Mouse (Mus musculus) neural tube, embryonic 10.5 days (tissue): Measurements from ENCODE around the gene Fam114a1.

ENCODE experiments used
- DNase-seq: peaks from one replicate; pipeline ENCODE4 v3.0.0-alpha.2; 2017; ENCODE audit warnings: low spot score; ENCODE audit errors: extremely low spot score

Gene Fam114a1

DNA sequence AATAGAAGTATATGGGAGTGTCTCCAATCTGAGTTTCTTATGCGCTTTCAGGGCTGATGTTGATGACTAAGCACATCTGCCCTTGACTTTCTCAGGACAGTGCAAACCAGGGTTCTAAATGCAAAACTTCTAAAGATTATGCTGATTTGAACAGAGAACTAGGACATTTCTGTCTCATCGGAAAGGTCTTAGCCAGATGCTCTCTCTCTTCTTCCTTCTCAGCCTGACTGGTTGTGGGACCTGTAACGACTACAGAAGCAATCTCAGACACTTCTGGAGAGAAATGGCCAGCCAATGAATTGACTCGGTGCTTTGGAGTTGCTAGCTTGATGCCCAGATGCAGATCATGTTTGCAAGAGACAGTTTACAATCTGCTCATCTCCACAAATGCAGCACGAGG, 80.0 kb downstream of the Fam114a1 start:
- DNase-seq = no peak

DNA sequence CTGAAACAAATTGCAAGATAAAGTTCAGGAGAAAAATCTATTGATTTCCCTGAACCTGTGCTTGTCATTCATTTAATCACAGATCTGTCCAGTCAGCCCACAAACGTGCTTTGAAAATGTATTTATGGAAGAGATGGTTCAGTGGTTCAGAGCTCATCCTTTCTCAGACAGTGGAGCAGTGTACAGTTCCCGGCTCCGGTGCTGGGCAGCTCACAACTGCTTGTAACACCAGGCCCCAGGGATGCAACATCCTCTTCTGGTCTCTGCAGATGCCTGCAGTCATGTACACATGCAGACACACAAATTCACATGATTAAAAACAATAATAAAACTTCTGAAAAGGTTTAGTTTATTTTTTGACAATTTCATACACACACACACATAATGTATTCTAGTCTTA, 81.6 kb downstream of the Fam114a1 start:
- DNase-seq = no peak

DNA sequence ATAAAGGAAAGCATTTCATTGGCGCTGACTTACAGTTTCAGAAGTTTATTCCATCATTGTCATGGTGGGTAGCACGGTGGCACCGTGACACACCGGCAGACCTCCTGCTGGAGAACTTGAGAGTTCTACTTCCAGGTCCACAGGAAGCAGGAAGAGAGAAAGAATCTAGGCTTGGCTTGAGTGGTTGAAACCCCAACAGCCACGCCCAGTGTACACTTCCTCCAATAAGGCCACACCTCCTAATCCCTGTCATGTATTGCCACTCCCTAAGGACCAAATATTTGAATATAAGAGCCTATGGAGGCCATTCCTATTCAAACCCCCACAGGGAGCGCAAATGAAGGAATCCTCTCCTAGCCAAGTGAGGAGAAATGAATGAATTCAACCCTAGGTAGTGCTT, 87.7 kb downstream of the Fam114a1 start:
- no peak for DNase-seq

DNA sequence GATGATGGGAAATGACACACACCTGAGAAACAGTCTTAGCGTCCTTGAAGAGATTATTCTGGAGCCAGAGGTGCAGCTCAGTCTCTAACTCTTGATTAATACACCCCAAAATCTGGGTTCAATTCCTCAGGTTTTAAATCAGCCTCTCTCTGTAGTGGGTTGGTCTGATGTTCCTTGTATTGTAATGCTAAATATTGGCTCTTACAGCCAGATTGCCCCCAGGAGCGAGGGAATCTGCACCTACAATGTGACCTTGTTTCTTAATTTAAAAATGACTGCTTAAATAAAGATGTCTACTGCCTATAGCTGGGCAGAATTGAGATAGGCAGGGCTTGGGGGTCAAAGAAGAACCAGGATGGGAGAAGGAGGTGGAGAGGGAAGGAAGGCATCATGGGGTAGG, 89.9 kb downstream of the Fam114a1 start:
- DNase-seq = no peak

DNA sequence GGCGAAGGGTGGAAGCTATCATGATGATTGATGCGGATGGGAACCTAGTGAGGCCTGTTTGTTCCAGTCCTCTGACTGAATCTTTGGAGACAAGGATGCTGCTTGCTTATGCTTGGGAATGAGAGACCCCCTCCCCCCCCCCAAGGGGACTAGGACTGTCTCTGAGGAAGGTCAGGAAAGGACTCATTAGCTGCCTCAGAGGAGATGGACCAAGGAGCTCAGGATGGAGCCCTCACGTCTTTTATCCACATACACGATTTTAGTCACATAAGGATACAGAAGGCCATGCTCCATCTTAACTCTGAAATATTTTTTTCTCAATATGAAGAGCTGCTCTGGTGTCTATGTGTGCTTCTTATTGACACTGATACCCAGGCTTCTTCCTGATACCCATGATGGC, 92.4 kb downstream of the Fam114a1 start:
- DNase-seq = no peak

DNA sequence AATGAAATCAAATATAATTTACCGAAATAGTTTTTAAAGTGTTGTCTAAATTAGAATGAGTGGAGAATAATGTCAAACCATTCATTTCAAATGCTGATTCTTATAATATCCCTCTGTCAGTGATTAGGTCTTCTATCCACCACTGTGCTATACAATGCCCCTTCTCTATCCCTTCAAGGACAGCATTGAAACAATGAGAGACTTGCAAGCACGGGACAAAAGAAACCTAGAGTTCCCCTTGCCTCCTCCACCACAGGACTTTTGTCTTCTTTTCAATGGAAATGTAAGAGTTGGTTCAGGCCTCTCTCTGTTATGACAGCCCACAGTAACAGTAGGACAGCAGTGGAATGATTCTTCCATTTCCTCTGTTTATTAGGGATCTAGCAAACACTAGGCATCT, 93.4 kb downstream of the Fam114a1 start:
- DNase-seq = no peak

DNA sequence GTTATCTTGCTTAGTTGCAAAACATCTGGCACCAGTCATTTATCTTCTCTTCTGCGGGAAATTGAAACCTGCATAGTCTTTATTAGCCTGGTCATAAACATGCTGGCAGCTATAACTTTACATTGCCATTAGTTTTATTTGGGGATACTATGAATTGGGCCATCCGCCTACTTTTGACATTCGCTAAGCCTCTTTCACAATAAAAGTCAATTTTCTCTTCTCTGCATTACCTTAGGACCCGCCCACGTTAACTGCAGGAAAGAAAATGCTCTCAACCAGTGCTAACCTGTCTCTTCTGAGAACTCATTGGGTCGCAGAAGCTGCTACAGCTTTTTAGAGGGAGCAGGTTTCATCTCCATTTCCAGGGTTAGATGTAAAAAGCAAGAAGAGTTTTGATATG, 98.3 kb downstream of the Fam114a1 start:
- no peak for DNase-seq

DNA sequence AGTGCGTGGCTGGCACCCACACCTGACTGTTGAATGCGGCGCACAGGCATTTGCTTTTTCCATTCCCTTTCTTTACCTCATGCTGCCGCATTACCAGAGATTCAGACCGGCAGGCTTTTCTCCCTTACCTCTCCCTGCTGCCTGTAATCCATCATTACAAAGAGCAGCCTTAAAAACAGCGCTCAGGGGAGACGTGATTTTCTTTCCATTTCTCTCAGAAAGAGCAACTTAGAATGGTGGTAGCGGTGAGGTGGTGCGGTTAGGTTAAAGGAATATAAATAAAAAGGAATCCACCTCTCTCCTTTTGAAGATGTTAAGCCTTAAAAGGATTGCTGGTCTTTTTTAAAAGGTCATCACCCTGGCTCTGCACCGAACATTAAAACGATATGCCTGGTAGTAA, 100.0 kb downstream of the Fam114a1 start:
- no peak for DNase-seq

DNA sequence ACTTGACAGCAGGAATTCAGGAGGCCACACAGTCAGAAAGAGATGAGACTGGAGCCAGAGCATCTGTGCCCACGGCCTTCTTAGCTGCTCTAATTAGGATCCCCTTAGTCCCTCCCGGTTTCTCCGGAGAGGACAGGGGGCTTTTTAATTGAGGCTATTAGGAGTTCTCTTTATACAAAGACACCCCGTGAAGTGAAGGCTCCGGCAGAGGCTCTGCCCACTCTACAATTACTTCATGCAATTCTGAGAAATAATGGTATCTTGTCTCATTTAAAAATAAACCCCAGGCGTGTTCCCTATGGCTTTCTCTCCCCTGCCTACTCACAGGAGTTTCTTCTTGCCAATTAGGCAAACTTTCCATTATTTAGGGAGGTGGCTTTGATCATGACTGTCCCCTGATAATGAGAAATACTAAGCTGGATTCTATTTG, 101.8 kb downstream of the Fam114a1 start:
- DNase-seq = no peak

DNA sequence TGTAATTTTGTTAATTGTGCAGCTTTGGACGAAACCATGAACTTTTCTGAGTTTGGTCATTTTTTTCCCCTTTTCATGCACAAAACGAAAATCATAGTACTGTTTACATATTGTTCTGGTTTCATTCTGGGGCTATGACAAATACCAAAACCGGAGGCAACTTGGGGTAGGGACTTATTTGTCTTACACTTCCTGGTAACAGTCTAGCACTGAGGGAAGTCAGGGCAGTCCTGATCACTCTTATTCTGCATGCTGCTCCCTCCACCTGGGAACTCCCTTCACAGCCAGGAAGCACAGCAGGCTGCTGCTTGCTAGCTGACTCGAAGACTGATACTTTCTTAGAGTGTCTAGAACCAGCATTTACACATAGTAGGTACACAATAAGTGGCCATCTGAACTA, 103.4 kb downstream of the Fam114a1 start:
- no peak for DNase-seq

DNA sequence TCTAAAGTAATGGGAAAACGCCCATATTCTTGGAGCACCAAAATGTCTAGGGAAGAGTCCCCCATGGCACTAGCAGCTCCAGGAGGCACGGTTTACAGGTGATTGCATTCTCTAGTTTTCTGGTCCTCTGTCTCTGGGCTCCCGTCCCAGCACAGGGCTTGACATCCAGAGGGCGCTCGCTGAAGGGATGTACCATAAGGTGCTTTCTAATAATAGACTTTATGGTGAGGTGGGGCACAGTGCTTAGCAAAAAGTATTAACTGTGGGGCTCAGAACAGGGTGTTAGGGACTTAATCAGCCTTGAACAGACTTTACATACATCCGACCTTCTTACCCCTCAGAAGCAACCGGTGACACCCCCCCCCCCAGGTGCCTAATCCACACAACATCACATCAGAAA, 104.8 kb downstream of the Fam114a1 start:
- no peak for DNase-seq

DNA sequence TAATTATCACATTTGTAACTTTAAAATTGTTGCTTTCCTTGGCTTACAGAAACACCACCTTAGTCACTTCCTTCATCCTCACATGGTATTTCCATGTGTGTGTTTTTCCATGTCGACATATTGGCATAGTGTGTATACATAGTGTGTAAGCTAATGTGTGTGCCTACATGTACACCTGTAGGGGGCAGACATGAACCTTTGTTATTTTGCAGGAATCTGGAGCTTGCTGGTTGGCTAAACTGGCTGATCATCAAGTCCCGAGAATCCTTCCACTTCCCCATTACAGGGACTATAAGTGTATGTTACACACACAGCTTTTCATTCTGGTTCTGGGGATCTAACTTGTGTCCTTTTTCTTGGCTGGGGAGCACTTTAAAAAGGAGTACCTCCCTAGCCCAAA, 106.2 kb downstream of the Fam114a1 start:
- DNase-seq = no peak

DNA sequence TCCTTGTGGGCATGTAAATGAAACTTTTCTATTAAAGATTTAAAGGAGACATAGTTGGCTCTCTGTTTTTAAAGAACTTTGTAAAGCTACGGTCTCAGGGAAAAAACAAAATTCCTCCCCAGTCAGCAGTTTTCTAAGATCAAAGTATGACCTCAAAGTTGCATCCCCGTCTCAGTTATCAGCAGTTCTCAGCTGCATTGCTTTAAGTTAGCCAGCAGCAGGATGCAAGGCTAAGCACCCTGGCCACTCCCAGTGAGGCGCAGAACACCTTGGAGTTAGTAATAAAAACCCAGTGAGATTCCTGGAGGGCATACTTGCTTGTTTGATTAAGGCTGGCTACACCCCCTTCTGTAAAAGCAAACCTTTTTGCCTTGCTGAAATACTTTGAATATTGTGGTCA, 106.9 kb downstream of the Fam114a1 start:
- DNase-seq = no peak

DNA sequence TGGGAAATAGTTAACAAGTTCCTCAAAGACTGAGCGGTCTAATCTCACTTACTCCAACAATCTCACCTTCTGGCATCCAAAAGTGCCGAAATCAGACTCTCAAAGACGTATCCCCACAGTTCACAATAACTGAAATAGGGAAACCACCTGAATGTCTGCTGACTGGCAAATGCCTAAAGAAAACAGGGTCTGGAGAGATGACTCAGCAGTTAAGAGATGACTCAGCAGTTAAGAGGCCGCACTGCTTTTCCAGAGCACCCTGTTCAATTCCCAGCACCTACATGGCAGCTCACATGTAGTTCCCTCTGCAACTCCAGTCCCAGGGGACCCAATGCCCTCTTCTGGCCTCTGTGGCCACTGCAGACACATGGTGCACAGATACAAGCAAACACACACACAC, 108.2 kb downstream of the Fam114a1 start:
- DNase-seq = no peak

DNA sequence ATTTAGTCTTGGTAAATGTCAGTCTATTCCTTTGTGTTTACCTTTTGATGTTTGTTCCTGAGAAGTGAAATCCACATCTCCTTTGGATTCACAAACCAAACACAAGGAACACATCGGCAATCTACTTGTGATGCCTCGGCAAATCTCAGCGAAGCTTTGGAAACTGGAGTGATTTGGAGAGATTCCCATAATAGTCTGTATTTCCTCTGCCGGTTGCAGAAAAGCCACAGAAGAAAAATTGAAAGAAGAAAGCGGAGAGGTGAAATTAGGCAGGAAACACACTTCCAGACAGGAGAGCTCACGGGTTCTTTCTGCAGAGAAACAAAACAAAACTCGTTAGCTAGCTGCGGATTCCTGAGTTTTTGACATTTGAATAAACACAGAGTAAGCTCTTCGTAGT, 110.0 kb downstream of the Fam114a1 start:
- DNase-seq = no peak

DNA sequence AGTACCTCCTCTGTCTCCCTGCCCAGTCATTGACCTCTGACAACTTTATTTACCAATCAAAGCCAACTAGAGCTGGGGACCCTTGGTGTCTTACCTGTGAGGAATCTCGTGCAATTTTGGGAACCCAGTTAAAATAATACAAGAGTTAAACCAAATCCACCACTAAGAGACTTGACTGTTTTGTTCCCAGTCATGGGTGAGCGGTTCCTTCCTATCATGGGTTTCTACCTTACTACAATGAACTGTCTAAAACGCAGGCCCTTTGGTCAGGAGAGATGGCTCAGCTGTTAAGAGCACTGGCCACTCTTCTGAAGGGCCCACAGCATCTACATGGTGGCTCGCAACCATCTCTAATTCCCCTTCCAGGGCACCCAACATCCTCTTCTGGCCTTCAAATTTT, 112.0 kb downstream of the Fam114a1 start:
- no peak for DNase-seq

DNA sequence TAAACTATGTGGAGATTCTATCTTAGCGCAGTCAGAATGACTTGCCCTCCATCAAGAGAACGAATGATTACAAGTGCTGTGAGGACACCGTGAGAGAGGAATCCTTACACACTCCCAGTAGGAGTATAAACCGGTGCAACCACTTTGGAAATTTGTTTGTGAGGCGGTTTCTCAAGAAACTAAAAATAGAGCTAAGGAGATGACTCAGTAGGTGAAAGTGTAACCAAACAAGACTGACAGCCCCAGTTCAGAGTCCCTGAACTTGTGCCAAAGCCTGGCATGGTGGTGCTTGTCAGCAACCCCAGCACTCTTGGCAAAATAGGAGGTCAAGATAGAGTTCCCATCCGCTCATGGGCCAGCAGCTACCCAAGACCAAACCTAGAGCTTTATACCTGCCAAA, 116.7 kb downstream of the Fam114a1 start:
- no peak for DNase-seq

DNA sequence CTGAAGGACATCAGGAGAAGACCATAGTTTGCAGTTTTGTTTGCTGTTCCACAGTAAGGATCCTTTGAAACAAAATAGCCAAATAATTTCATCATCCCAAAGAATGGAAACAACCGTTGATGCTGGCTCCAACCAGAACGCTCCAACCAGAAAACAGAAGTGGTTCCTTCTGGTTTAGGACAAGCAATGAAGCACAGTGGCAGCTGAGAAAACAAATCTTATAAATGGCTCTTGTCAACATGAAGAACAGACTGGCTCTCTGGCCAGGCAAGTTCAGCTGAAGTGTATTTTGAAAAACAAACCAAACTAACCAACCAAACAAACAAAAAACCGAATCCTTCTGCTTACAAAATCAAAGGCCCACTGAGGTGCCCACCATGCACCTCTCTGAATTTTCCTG, 119.8 kb downstream of the Fam114a1 start:
- no peak for DNase-seq

DNA sequence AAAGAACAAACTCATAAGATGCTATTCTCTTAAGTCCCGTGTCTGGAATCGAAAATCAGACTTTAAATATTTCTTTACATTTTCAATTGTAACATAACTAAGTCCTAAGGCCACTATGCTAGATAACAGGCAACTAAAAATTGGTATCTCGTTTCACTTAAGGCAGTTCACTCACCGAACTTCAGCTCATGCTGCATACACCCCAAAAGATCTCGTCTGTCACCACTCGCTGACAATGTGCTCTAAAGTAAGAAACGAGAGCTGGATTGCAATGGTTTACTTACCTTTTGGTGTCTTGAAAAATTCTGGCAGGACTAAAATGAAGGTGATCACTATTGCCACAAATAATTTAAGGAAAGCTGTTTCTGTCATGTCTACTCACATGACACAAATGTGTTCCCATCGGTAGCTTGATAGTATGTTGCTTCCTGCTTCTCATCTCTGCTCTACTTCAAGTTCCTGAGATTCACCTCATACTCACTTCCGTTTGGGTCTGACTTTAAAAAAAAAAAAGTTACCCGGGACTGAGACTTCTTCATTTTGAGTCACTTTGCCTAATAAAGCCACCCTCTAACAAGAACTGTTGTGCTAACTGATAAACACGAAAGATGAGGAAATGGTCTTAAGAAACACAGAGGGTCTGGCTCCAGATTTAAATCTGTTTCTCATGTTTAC, 121.5 kb downstream of the Fam114a1 start:
- no peak for DNase-seq
